Mouse (Mus musculus): ENCODE results near the gene Ttc23. TPM values are rescaled to one million over a fixed set of nuclear protein-coding genes. Genes with fewer than 3 reads are reported as not detected.

The Ttc23 gene
- total RNA-seq, 2 experiments from 2014 or later, result 9.0 TPM

DNA sequence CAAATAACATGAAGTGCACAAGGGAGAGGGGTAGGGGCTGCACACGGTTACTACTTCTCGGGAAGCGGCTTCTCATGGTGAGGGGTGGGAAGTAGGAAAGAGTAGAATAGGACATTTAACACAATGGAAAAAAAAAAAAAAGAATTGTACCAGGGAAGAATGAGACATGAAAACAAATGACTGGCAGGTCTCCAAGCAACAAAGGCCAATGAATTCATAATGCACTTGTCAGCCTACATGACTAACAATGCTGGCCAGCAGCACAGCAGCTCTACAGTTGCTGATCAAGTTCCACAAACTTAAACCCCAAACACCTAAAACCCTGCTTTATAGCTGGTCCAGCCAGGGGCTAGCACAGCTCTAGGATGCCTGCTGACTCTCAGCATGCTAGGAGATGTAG lies 8.2 kb upstream of the Ttc23 start:
- intact Hi-C loops (cut with DNase I), result no loop called here
- DNase-seq (ENCODE audit: extremely low spot score in 1 of 2, low spot score in 2 of 2), result no peak

DNA sequence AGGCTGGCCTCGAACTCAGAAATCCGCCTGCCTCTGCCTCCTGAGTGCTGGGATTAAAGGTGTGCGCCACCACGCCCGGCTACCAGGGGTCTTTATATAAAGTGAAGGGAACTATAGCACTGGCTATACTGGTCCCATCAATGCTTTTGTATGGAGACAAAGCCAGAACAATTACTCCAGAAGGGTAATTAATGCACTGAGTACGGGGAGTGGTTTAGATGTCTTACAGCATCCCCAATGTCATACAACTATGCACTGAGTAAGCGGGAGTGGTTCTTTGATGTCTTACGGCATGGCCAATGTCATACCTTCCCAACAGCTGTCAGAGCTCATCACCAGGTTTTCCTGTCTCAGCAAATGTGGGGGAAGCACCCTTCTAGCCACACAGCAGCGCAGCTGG lies 4.3 kb upstream of the Ttc23 start:
- intact Hi-C loops (cut with DNase I), result no loop called here

DNA sequence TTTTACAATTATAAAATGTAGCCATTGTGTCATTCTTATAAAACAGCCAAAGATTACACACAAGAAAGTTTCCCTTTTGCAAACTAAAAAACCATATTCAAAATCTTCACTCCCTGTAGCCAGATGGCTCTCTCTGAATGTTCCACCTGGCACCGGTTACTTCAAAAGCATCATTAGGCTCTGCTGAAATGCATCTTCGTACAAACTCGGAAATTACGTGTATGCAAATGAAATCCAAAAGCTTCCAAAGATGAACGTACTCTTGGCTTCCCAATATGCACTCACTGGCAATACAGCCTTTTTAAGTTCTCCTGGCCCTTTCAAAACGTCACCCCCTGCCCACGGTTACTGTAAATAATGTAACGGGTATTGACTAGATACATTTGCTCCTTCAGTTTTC lies 2.9 kb upstream of the Ttc23 start:
- intact Hi-C loops (cut with DNase I), result no loop called here
- DNase-seq (ENCODE audit: extremely low spot score in 1 of 2, low spot score in 2 of 2), result no peak

More for the DNA sequence above, 4.3 kb upstream of the Ttc23 start:
- DNase-seq (ENCODE audit: extremely low spot score in 1 of 2, low spot score in 2 of 2), result no peak

DNA sequence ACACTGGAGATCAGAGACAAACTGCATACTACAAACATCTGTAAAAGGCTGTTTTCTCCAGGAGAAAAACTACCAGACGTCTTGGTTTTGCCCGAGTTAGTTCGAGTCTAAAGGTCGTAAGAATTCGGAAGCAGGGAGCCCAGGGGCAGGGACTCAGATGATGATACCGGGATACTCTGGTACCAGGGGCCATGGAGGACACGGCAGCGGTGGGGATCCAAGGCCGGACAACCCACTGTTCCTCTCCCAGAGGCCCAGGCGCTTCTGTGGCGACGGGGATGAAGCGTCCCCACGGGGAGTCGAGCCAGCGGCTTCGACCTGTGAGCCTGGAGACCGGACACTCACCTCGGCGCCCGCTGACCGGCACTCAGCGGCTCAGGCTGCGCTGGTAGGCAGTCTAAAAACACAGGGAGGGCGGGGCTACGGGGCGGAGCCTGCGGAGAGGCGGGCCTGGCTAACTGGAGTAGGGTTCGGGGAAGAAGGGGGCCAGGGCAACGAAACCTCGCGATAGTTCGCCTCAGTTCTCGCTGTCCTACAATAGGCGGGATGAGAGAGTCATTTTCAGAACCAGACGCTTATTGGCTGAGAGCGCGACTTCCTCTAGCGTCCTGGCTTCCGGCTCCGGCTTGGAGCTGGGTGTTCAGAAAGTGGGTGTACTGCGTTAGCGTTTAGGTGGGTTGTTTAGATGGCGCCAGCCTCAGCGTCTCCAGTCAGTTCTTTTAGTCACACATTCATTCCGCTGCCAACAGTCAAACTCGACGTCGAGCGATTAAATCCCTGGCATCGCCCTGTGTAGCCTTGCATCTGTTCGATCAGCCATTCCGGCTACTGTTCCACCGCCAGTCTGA lies 2.2 kb upstream of the Ttc23 start, which contains the start of gene Lrrc28:
Gene Lrrc28 (minus strand): TSS at position 436 of the 848 bp plus-strand sequence.
- peak; percentile 99 for DNase-seq (ENCODE audit: extremely low spot score in 1 of 2, low spot score in 2 of 2)
- intact Hi-C loops (cut with DNase I), result no loop called here

DNA sequence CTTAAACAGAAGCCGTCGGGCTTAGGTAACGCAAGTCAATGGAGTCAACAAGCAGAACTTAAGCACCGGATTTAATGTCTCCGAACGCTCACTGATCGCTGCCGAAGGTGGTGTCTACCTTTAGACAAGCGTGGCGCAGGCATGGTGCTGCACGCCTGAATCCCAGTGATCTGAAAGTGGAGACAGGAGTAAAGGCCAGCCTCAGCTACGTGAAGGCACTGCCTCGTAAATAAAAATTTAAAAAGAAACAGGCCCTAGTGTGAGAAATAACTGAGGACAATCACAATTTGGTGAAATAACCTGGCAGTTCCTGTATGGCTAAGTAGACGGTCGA lies 1.6 kb upstream of the Ttc23 start:
- intact Hi-C loops (cut with DNase I), result no loop called here
- no peak for DNase-seq (ENCODE audit: extremely low spot score in 1 of 2, low spot score in 2 of 2)

DNA sequence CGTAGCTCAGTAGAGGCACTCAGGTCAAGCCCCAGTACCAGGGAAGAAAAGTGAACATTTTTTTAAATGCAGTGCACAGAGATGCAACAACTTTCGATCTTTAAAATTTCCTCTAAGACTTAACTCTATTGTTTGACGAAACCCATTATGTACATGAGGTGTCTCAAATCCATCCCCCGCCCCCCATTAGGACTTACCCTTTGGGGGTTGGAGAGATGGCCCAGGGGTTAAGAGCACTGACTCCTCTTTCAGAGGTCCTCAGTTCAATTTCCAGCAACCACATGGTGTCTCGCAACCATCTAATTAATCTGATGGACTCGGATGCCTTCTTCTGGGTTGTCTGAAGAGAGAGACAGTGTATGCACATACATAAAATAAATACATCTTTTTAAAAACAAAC lies 1.1 kb upstream of the Ttc23 start:
- intact Hi-C loops (cut with DNase I), result no loop called here

DNA sequence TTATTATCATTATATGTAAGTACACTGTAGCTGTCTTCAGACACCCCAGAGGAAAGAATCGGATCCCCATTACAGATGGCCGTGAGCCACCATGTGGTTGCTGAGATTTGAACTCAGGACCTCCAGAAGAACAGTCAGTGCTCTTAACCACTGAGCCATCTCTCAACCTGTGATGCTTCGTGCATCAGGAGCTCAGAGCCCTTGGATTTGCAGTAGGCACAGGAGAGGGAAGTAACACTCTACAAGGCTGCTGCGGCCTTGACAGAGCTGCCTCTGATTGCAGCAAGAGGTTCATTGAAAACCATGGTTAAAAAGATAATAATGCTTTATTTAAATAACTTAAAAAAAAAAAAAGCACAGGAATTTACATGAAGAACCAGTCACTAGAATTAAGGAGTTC lies 1.2 kb downstream of the Ttc23 start:
- DNase-seq (ENCODE audit: extremely low spot score in 1 of 2, low spot score in 2 of 2), result no peak
- intact Hi-C loops (cut with DNase I), result no loop called here

More for the DNA sequence above, 1.1 kb upstream of the Ttc23 start:
- no peak for DNase-seq (ENCODE audit: extremely low spot score in 1 of 2, low spot score in 2 of 2)

DNA sequence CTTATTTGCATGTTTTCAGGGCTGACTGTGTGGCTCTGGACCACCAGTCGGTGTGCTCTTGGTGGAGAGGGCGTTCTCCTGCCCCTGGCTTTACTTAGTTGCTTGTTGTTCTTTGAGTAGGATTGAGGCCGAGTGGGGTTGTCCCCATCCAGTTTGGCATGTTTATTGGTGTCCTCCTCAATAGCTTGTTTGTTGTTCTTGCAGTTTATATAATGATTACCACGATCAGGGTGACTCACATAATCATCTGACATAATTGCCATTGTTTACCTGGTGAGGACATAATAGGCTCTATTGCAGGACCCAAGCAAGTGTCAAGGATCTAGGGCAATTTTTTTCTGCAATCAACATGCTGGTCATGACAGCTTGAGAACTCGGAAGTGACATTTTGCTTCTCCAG lies 5.0 kb downstream of the Ttc23 start:
- no peak for DNase-seq (ENCODE audit: extremely low spot score in 1 of 2, low spot score in 2 of 2)
- intact Hi-C loops (cut with DNase I), result no loop called here

DNA sequence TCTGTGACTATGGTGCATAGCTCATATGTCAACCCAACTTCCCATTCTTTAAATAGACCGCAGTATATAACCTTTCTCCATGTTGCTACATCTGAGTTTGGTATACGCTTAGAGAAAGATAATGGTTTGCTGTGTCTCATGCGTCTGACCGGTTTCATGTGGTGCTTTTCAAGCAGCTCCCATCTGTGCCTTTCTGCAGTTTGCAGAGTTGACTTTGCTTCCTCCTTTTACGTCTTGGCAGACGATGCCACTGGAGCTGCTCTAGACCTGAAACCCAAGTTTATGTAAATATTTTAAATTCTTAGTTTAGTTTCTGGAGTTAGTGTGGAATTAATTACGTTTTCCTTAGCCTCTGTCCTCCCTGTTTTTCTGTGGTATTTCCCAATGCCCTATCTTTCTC lies 7.5 kb downstream of the Ttc23 start:
- intact Hi-C loops (cut with DNase I), result no loop called here
- DNase-seq (ENCODE audit: extremely low spot score in 1 of 2, low spot score in 2 of 2), result peak in 1 of 2 experiments; percentile 39

DNA sequence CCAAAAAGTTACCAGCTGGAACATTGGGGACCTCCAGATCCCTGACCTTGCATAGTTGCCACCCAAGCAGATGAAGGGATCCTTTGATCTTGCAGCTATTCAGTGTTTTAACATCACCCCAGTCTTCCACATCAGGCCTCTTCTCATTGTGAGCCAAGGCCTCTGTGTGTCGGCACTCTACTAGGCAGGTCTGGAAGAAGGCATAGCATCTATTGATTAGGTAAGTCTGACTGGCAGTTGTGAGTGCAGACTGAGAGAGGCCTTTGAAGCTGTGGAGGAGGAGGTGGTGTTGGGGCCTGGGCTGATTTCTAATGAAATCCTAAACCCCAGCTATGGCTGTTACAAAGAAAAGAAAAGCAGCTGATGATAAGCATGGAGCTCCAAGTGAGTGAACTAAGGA lies 8.0 kb downstream of the Ttc23 start:
- intact Hi-C loops (cut with DNase I), result no loop called here
- DNase-seq (ENCODE audit: extremely low spot score in 1 of 2, low spot score in 2 of 2), result no peak

DNA sequence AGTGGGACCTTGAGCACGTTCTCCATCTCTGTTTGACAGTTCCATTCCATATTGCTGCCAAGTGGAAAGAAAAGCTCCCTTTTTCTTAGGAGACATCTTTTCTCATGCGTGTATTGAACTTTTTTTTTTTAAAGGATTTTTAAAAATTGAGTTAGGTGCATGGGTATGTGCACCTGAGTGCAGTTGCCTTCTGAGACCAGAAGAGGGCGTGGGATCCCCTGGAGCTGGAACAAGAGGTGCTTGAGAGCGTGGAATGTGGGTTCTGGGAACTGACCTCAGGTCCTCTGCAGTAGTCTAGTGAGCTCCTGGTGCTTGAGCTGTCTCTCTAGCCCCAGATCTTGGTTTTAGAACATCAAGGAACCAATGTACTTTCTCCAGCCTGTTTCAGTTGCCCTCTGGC lies 10.9 kb downstream of the Ttc23 start:
- intact Hi-C loops (cut with DNase I), result no loop called here
- DNase-seq (ENCODE audit: extremely low spot score in 1 of 2, low spot score in 2 of 2), result no peak

DNA sequence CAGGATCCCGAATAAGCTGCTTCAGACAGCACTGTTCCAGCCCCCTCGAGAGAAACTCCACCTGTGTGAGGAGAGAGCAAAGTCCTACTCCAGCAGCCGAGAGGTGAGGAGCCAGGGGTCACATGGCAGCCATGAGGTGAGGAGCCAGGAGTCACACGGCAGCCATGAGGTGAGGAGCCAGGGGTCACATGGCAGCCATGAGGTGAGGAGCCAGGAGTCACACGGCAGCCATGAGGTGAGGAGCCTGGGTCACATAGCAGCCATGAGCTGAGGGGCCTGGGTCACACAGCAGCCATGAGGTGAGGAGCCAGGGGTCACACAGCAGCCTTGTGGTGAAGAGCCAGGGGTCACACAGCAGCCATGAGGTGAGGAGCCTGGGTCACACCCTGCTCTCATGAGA lies 15.2 kb downstream of the Ttc23 start:
- intact Hi-C loops (cut with DNase I), result no loop called here
- no peak for DNase-seq (ENCODE audit: extremely low spot score in 1 of 2, low spot score in 2 of 2)

DNA sequence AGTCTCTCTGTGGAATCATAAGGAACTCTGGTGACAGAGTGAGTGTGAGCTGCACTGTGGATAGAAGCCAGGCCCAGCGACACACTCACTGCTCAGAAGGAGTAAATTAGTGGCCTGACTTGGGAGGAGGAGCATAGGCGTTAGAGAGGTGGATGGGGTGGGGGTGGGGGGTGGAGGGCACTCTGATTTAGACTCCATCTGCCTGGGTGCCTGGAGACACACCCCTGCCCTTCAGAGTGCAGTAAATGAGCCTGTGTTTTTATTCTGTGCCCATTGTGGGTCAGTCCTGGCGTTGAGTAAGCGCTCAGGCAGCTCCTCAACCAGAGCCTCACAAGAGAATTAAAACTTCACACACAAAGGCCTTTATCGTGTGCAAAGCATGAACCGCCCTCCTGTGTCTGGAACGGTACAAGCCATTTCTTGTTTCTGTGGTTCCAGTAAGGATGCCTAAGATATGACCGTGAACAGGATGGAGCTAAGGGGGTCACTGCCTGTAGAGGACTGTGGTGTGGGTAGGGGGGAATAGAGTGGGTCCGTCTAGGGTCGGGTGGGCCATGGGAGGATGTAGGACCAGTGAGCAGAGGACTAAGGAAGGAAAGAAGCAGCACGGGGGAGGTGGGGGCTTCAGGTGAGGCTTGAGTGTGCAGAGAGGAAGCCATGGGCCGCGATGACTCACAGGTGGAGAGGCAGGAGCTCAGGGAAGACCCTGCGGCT lies 16.9 kb downstream of the Ttc23 start:
- no peak for DNase-seq (ENCODE audit: extremely low spot score in 1 of 2, low spot score in 2 of 2)
- intact Hi-C loops (cut with DNase I), result no loop called here

DNA sequence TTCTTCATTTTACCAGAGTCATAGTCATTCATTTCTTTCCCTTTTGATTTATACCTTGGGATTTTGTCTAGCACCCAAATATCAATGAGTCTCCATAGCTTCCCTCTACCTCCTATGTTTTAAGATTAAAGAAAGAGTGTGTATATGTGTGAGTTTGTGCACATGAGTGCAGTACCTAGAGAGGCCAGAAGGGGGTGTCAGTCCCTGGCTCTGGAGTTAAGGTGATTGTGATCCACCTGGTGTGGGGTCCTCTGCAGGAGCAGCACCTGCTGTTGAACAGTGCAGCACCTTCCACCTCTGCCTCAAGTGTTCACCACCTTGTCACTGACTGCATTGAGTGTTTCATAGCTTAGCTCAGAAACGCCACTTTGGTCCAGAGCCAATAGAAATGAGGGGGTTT lies 23.8 kb downstream of the Ttc23 start:
- intact Hi-C loops (cut with DNase I), result loop anchor here (10.0 kb wide), 2 partner anchors 284 to 684 kb away; partner anchors contain the start of gene Igf1r
- no peak for DNase-seq (ENCODE audit: extremely low spot score in 1 of 2, low spot score in 2 of 2)

DNA sequence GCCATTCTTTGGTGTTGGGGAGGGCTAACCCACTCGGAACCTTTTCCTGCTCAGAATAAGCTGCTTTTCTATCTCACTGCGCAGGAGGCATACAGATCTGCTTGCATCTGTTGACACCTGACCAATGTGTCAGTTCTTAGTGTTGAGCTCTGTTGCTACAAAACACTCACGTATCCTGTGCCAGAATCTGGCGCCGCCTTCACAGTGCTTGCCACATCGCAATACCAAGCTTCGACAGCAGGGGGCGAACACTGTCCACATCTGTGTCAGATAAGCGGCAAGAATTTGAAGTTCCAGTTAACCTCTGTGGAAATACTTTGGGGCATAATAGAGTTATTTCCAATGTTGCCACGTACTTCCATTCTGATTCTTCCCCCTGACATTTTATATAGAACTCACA lies 25.4 kb downstream of the Ttc23 start:
- intact Hi-C loops (cut with DNase I), result loop anchor here (1.0 to 10.0 kb wide), 3 partner anchors 87 to 682 kb away; partner anchors contain the start of genes Igf1r and Synm
- DNase-seq (ENCODE audit: extremely low spot score in 1 of 2, low spot score in 2 of 2), result peak; percentile 90 to 92

DNA sequence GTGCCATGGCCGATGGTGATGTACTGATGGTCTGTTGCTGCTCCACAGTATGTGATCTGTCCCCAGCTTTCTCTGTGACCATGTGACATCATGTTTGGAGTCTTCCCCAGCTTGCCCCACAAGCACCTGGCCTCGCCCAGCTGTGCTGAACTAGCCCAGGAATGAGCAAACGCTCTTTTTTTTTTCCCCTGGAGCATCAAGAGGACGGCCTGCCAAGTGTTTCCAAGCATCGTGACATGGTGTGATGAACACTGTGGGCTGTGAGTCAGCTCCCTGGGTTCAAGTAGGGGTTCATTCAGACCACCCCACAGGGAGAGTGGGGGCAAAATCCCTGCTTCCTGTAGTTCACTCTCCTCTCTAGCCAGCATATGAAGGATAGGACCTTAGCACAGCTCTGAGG lies 26.4 kb downstream of the Ttc23 start:
- intact Hi-C loops (cut with DNase I), result loop anchor here (10.0 kb wide), 2 partner anchors 281 to 681 kb away; partner anchors contain the start of gene Igf1r
- no peak for DNase-seq (ENCODE audit: extremely low spot score in 1 of 2, low spot score in 2 of 2)

DNA sequence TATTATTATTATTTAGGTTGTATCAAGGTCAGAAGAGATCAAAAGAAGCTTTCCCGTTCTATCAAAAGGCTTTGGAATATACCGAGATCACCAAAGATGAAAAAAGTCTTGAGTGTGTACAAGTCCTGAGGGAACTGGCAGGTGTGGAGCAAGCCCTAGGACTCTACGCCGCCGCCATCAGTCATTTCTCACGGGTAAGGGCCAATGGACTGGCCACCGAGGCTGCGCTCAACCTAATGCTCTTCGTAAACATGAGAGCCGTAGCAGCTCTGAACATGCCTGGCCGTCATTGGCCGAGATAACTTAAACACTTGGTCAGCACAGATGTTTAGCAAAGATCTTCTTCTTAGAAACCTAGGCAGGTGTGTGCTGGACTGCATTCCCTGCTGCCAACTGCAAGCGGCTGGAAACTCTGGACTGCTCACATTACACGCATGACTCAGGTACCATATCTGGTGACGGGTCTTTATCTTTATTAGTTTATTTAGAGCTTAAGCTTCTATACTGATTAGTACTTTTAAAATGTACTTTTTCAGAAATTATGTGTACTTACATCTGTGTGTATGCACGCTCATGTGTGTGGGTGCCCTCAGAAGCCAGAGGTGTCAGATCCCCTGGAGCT lies 31.8 kb downstream of the Ttc23 start:
- no peak for DNase-seq (ENCODE audit: extremely low spot score in 1 of 2, low spot score in 2 of 2)
- intact Hi-C loops (cut with DNase I), result loop anchor here (10.0 kb wide), 2 partner anchors 276 to 676 kb away; partner anchors contain the start of gene Igf1r

DNA sequence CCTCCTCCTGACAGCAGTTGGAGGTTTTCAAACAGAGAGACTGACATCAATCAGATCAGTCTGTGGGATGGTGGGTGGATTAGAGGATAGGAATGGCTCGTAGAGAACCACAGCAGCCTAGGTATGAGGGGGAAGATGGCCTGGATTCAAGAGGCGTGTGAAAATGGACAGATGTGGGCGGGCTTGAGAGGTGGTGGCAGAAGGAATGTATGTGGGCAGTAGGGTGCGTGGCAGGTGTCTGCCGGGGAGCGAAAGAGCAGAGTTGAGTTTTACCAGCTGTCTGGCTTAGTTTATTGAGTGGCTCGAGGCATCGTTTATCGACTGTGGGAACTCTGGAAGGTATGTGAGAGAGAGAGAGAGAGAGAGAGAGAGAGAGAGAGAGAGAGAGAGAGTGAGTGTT lies 33.9 kb downstream of the Ttc23 start:
- intact Hi-C loops (cut with DNase I), result no loop called here

DNA sequence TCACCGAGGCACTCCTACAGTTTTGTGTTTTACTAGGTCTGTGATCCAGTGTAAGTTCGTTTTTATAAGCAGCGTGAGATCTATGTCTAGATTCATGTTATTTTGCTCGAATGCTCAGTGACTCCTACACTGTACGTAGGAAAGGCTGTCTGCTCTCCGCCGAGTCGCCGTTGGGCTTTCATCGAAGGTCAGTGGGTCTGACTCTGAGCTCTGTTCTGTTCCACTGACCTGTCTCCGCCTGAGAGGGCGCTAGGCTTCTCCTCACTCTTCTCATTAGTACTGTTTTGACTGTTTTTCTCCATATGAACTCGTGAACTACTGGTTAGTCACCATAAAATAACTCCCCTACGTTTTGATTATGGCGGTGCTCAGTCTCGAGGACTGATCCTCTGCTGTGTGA lies 35.8 kb downstream of the Ttc23 start:
- DNase-seq (ENCODE audit: extremely low spot score in 1 of 2, low spot score in 2 of 2), result no peak
- intact Hi-C loops (cut with DNase I), result no loop called here

More for the DNA sequence above, 33.9 kb downstream of the Ttc23 start:
- DNase-seq (ENCODE audit: extremely low spot score in 1 of 2, low spot score in 2 of 2), result no peak

DNA sequence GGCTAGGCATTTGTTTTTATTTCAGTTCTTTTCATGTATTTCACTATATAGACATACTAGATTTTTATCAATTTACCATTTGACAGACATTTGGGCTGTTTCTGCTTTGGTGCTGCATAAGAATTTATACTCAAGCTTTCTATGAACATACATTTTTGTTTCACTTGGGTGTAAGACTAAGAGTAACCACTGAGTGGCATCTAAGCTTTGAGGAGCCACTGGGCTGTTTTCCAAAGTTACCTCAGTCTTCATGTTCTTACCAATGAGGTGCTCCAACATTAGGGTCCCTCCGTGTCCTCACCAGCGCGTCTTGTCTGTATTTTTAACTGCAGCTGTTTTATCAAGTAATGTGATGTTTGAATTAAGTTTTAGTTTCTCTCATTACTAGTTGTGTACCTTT lies 39.3 kb downstream of the Ttc23 start:
- no peak for DNase-seq (ENCODE audit: extremely low spot score in 1 of 2, low spot score in 2 of 2)
- intact Hi-C loops (cut with DNase I), result no loop called here

All from left cerebral cortex, postnatal 10 days (tissue).